Mouse (Mus musculus): Measurements from ENCODE around the gene Hivep1.

Gene Hivep1

DNA sequence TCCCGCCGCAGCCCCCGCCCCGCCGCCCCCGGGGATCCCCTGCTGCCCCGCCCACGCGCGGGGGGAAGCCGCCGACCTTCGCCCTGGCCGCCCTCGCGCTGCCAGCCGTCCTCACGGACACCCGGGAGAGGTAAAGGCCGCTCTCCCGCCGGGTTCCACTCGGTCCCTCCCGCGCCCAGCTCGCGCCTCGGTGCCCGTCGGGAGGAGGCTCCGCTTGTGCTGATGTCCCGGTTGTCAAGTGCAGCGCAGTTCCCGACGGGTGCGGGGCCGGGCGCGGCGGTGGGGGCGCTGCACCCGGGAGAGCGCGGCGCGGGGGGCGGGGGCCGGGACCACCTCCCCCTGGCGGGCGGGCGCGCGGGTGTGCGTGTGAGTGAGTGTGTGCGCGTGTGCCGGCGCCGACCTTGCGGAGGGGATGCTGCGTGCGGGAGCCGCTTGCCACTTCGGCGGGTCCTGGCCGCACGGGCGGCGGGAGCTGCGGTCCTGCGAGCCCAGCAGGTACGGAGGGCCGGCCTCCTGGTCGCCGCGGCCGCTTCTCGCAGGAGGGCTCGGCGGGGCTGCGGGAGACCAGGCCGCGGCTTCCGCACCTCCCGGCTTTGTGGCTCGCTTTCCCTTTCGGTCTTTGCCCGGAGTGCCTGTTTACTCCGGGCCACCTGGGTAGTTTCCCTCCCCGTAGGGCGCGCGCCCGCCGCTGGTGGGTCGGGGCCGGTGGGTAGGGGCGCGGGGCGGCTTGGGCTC is at the start of gene Hivep1:
Gene Hivep1 (plus strand): TSS at position 61 of the 735 bp plus-strand sequence.
- DNase-seq (ENCODE audit: low spot score) = no peak

GRCm38 (mm10) chr13:42015484-42016045 is 36.3 kb upstream of the Hivep1 start:
- DNase-seq (ENCODE audit: low spot score) = no peak

- no peak for DNase-seq (ENCODE audit: low spot score)
Measured at GRCm38 (mm10) chr13:42016218-42016617, 35.6 kb upstream of the Hivep1 start.

DNA sequence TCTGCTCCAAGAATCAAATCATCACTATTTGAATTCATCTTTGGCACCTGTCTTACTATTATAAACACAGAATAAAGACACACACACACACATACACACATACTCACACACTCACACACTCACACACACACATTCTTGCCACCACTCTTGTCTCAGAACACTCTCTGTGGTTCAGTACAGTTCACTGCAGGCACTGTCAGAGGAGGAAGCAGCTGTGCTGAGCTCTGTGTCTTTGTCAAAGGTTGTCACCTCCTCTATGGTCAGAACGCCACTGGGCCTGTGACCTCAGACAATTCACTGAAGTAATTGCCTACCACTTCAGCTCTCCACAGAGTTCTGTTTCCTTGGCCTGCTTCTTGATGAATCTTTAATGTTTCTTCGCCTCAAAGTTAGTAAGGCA is 33.5 kb upstream of the Hivep1 start:
- DNase-seq (ENCODE audit: low spot score) = no peak

DNA sequence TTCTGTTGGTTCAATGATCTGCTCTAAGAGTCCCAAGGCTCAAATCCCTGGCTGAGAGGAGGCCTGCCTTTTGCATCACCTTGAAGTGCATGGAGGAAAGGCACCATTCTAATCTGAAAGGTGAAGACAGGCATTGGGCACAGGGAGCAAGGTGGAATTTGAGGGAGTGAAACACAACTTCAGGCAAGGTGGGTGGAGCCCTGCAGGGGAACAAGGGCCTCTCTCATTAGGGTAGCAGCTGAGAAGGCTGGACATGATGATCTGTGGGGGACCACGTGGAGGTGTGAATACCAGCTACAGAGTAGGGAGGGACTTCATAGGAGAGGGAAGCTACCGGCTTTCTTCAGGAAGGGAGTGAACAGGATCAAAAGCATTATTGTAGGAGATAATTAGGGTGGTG is 10.6 kb upstream of the Hivep1 start:
- no peak for DNase-seq (ENCODE audit: low spot score)

- no peak for DNase-seq (ENCODE audit: low spot score)
Measured at GRCm38 (mm10) chr13:42043431-42043830, 8.4 kb upstream of the Hivep1 start.

DNA sequence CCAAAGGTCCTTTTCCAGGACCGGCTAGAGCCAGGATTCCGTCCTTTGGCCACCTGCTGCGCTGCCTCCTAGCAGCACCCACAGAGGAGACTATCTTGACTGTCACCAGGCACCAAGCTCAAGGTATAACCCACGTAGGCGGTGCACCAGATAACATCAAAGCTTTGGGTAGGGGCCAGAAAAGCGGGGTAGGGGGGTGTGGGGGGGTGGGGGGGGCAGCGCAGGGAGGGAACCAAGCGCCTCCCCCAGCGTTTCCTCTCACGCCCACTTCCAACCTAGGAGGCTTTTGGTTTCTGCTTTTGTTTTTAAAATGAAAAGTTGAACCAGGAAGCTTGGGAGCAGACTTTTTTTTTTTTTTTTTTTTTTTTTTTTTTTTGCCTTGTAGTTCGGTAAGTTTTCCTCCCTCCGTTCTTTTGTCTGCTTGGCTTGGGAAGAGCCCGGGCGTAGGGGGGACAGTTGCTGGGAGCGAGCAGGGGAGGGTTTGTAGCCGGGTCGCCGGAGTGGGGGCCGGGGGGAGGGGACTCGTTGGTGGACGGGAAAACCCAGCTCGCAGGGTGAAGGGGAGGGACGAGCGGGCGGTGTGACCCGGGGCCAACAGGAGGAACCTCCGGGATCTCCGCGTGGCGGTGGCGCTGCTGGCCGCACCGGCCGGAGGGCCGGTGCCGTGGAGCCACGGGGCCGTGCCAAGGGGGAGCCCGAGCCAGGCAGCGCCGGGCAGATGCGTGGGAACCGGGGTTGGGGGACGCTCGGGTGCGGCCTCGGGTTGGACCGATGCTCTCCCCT is 2.6 kb upstream of the Hivep1 start:
- no peak for DNase-seq (ENCODE audit: low spot score)

DNA sequence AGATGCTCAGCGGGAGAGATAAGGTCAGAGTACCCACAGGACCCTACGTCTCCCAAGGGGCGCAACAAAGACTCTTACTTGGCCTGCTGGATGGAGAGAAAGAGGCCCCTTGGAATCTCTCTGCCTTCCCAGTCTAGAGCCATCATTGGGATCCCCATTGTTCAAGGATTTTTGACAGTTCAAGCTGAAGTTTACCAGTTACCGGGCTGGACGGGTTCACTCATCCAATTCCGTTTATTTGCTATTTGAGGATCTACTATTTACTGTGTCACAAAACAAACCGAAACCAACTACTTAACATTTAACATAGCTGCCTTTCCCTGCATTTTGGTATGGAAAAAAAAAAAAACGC is 2.1 kb upstream of the Hivep1 start:
- no peak for DNase-seq (ENCODE audit: low spot score)

GRCm38 (mm10) chr13:42050160-42050559 is 1.7 kb upstream of the Hivep1 start:
- no peak for DNase-seq (ENCODE audit: low spot score)

GRCm38 (mm10) chr13:42050880-42051201 is 980 bp upstream of the Hivep1 start:
- no peak for DNase-seq (ENCODE audit: low spot score)

DNA sequence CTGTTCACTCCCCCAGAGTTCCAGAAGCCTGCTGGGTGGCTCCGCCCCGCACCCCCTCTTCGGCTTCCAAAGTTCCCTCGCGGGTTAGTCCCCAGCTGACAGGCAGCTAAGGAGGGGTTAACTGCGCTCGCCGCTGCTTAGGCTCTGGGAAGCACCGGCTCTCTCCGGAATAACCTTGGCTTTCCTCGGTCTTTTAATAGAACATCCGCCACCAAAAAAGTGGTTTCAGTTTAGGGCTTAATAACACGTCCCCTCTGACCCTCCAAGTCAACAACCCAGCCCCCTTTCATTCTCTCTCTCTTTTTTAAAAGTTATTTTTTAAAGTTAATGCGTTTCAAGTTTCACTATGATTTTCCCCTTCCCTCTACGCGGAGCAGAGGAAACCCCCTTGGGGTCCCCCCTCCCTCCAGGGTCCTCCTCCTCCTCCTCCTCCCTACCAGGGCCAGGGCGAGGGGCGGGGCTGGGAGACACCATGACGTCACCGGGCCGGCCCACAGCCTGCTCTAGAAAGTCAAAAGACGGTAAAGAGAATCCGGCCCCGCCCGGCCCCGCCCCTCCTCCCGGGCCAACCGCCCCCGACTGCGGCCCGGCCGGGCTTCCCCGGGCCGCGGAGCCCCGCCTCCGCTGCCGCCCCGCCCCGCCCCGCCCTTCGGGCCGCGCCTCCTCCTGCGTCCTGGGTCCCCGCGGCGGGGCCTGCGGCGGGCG is 467 bp upstream of the Hivep1 start:
- peak; percentile 68 for DNase-seq (ENCODE audit: low spot score)

- no peak for DNase-seq (ENCODE audit: low spot score)
Measured at GRCm38 (mm10) chr13:42052696-42053541, 1.1 kb downstream of the Hivep1 start.

DNA sequence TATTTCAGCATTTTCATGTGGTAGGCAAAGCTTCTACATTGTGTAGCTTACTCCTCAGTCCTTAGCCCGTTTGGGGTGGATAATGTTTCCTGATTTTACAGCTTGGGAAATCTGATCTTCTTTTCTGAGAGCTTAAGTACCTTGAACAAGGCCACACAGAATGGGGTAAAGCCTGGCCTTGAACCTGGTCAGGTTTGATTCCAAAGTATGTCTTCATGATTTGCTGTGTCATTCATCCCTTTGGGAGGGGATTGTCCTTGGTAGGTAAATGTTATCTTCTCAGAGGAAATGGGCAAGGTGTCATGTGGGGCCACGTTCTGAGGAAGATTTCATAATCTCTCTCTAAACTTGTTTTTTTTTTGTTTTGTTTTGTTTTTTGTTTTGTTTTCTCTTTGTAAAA is 1.8 kb downstream of the Hivep1 start:
- no peak for DNase-seq (ENCODE audit: low spot score)

DNA sequence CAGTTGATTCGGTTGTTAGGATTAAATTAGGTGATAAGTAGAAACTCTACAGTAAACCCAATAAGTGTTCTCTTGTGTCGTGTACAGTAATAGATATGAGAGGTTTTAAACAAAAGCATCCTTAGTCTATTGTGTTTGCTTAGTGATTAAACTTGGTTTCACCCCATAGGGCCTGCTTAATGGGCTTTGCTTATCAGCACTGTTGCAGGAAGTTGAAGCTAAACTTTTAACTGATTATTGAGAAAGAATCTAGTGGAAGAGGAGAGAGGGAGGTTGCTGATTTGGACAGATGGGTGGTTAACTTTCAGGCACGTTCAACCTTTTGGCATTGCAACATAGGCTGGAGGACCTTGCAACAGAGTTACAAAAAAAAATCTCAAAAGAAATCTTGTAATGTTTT is 2.3 kb downstream of the Hivep1 start:
- no peak for DNase-seq (ENCODE audit: low spot score)

DNA sequence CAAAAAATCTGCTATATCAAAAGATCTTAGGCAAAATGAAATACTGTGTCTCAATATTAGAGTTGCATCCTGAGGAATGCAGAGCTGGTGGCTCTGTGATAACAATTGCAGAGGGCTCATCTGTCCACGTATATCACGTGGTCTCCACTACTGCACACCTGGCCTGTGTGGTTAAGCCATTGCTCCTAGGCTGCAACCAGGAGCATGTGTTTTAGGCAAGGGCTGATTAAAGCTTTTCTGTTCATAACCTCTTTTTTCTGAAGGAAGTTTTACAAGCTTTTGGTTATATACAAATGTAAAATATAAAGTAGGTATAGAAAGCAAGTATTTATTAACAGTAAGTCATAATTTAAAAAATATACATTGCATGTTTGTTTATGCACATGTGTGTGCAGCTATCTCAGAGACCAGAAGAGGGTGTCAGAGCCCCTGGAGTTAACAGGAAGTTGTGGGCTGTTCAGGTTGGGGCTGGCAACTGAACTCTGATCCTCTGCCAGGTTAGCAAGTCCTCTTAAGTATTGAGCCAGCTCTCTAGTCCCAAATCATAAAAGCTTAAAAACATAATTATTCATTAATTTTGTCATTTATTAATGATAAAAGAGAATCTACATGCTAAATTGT is 5.0 kb downstream of the Hivep1 start:
- DNase-seq (ENCODE audit: low spot score) = no peak

DNA sequence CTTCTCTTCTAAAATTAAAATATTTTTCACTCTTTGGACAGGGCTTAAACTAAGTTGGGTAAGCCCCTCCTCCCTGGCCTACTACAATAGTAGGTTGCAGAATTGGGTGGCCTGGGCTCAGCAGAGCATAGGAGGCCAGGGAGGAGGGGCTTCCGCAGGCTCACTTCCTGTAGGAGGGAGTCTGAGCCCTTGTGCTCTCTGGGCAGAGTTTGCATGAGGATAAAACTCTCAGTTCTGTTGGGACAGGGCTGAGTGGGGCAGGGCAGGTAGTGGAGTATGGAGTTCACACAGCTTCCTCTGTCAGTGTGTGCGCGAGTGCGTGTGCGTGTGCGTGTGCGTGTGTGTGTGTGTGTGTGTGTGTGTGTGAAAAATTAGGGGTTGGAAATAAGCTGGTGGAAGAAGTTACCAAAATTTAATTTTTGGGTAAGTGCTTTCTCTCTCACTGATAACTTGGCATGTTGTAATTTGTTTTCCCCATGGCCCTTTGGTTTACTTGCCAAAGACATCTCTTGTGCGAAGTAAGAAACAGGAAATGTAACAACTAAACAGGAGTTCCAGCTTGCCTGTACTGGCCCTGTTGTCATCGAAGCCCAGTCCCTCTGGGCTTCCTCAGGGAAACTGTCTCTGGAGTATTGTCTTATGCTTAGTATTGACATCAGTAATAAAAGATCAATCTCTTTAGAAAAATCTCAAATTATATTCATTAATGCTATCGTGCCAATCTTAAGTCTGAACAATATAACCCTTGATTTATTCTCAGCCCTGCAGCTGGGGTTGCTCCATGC is 9.2 kb downstream of the Hivep1 start:
- no peak for DNase-seq (ENCODE audit: low spot score)

DNA sequence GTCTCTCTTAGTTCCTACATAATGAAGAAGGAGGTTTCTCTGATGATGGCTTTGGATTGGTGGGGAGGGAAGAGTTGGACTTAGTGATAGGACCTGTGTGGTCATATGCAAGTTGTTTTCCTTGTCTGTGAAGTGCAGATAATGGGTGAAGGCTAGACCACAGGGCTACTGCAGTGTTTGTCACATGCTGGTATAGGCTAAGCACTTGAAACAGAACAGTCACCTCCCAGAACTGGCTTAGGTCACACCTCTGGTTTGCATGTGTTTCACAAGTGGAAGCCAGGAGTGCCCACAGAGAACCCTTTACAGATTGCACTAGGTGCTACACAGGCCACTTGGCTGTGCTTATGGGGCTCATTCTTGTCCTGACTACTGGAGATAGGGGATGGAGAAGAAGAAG is 12.4 kb downstream of the Hivep1 start:
- no peak for DNase-seq (ENCODE audit: low spot score)

- no peak for DNase-seq (ENCODE audit: low spot score)
Measured at GRCm38 (mm10) chr13:42070236-42070635, 18.4 kb downstream of the Hivep1 start.

GRCm38 (mm10) chr13:42071011-42071410 is 19.2 kb downstream of the Hivep1 start:
- DNase-seq (ENCODE audit: low spot score) = no peak

DNA sequence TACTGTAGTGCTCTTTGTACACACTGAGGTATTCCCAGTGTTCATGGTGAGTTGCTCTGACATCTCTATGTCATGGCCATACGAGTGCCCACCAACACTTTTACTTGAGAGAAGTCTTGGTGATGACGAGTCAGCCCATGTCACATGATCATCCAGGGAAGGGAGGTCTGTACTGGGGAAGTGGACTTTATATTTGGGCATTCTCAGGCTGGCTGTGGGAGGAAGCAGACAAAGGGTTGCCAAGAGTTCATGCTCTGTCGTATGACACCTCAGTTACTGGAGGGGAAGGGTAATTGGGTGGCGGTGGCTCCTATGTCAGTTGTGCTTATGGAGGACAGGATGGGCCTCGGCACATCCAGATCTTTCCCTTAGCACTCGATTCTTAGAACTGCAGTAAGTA is 21.5 kb downstream of the Hivep1 start:
- DNase-seq (ENCODE audit: low spot score) = no peak

GRCm38 (mm10) chr13:42075546-42075945 is 23.7 kb downstream of the Hivep1 start:
- DNase-seq (ENCODE audit: low spot score) = no peak
